ENCODE assay signal across 7 mouse cellular contexts in the genomic region with DNA sequence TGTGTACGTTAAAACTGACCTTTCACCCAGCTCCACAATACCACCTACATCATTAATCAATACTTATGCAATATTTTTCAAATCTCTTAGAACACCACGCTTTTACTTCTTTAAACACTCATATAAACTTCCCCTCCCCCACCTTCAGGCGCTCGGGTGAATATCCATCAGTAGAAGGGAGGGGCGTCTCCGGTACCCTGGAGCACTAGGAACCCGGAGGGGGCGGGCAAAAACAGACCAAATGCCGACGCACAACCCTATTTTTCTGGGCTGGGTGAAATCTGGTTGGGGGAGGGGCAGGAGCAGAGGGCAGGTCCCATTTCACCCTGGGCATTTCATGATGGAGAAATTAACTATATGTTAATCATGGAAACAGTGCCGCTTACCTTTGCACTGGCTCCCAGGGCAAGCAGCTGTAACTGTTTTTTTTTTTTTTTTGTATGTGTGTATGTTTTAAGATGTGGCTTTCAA. TPM values are rescaled to one million over a fixed set of nuclear protein-coding genes. Genes with fewer than 3 reads are reported as not detected.
A peak's percentile ranks its signal among the peaks of the same experiment; 100 is the strongest.
DNase-seq lines count a peak whose midpoint lies in the region; ATAC-seq lines count a peak whose summit lies in the region.

A gene (minus strand): TSS at position 421 of the 471 bp plus-strand sequence.

- no peaks in the 10 kb centered on the region for H3K36me3 ChIP-seq in lung, embryonic 15.5 days
- no peaks in the 10 kb centered on the region for H3K36me3 ChIP-seq in embryonic facial prominence, embryonic 11.5 days (replicated peaks; ENCODE audit: control insufficient read depth, insufficient read depth, low read depth, low read length)
- H3K36me3 ChIP-seq in hindbrain, embryonic 14.5 days (replicated peaks; ENCODE audit: control insufficient read depth, insufficient read depth), result no peaks in the 10 kb centered on the region
- no peaks in the 10 kb centered on the region for H3K36me3 ChIP-seq in midbrain, embryonic 14.5 days (ENCODE audit: control insufficient read depth, insufficient read depth, low read length)

- WGBS in lung, embryonic 15.5 days, result 0% methylated on average over 11 of the region's 11 CpGs
- WGBS in embryonic facial prominence, embryonic 11.5 days, result 0% methylated on average over 11 of the region's 11 CpGs
- WGBS in hindbrain, embryonic 14.5 days, result under 1% methylated on average over 11 of the region's 11 CpGs
- WGBS in midbrain, embryonic 14.5 days, result under 1% methylated on average over 11 of the region's 11 CpGs

- peaks cover 36% of the 10 kb centered on the region for H3K27me3 ChIP-seq in lung, embryonic 15.5 days
- H3K27me3 ChIP-seq in embryonic facial prominence, embryonic 11.5 days (ENCODE audit: control insufficient read depth, insufficient read depth, low read length), result peaks cover 6% of the 10 kb centered on the region
- no peaks in the 10 kb centered on the region for H3K27me3 ChIP-seq in hindbrain, embryonic 14.5 days (ENCODE audit: control insufficient read depth, insufficient read depth, low read length)
- H3K27me3 ChIP-seq in midbrain, embryonic 14.5 days (ENCODE audit: control insufficient read depth, insufficient read depth, low read length), result no peaks in the 10 kb centered on the region

- peak within 1 kb of the TSS; percentile 93 for H3K4me2 ChIP-seq in lung, embryonic 15.5 days
- peak within 1 kb of the TSS; percentile 97 for H3K4me2 ChIP-seq in embryonic facial prominence, embryonic 11.5 days (ENCODE audit: low read depth, low read length)
- H3K4me2 ChIP-seq in hindbrain, embryonic 14.5 days (replicated peaks), result peak within 1 kb of the TSS; percentile 100
- H3K4me2 ChIP-seq in midbrain, embryonic 14.5 days (ENCODE audit: low read length), result peak within 1 kb of the TSS; percentile 99

- DNase-seq in lung, postnatal 14 days, result no peak
- DNase-seq in embryonic facial prominence, embryonic 11.5 days (ENCODE audit: low spot score), result peak; percentile 73
- no peak for DNase-seq in hindbrain, embryonic 14.5 days (ENCODE audit: low spot score)
- no peak for DNase-seq in midbrain, embryonic 14.5 days
- no peak for DNase-seq in adipocyte (ENCODE audit: low spot score)
- no peak for DNase-seq in adrenal gland, postnatal 25 days

- H3K27ac ChIP-seq in lung, embryonic 15.5 days, result peak within 1 kb of the TSS; percentile 94; the same call in 1 of the 2 replicates
- peak within 1 kb of the TSS; percentile 96 for H3K27ac ChIP-seq in embryonic facial prominence, embryonic 11.5 days (replicated peaks; ENCODE audit: low read depth, low read length)
- H3K27ac ChIP-seq in hindbrain, embryonic 14.5 days, result peak within 1 kb of the TSS; percentile 99
- H3K27ac ChIP-seq in midbrain, embryonic 14.5 days (replicated peaks; ENCODE audit: low read depth, low read length), result peak within 1 kb of the TSS; percentile 96

- no peak for ATAC-seq in lung, embryonic 15.5 days (ENCODE audit: borderline replicate concordance, extremely low read depth, low FRiP score, low TSS enrichment)
- ATAC-seq in embryonic facial prominence, embryonic 11.5 days (replicated peaks; ENCODE audit: insufficient number of reproducible peaks, low FRiP score, low TSS enrichment, low read depth), result no peak
- no peak for ATAC-seq in hindbrain, embryonic 14.5 days (ENCODE audit: low FRiP score)
- no peak for ATAC-seq in midbrain, embryonic 14.5 days (ENCODE audit: low FRiP score, low TSS enrichment)

- H3K9me3 ChIP-seq in lung, embryonic 15.5 days, result no peaks in the 10 kb centered on the region
- no peaks in the 10 kb centered on the region for H3K9me3 ChIP-seq in embryonic facial prominence, embryonic 11.5 days (replicated peaks; ENCODE audit: control insufficient read depth, low read length)
- no peaks in the 10 kb centered on the region for H3K9me3 ChIP-seq in hindbrain, embryonic 14.5 days (ENCODE audit: control insufficient read depth, low read length)
- no peaks in the 10 kb centered on the region for H3K9me3 ChIP-seq in midbrain, embryonic 14.5 days (ENCODE audit: control insufficient read depth, low read length)

- peak within 1 kb of the TSS; percentile 72 for H3K9ac ChIP-seq in lung, embryonic 15.5 days
- peak within 1 kb of the TSS; percentile 99 for H3K9ac ChIP-seq in embryonic facial prominence, embryonic 11.5 days (replicated peaks; ENCODE audit: low read length)
- H3K9ac ChIP-seq in hindbrain, embryonic 14.5 days, result peak within 1 kb of the TSS; percentile 98
- peak within 1 kb of the TSS; percentile 90 for H3K9ac ChIP-seq in midbrain, embryonic 14.5 days (replicated peaks; ENCODE audit: low read length)

- peaks cover 22% of the 10 kb centered on the region for H3K4me1 ChIP-seq in lung, embryonic 15.5 days
- H3K4me1 ChIP-seq in embryonic facial prominence, embryonic 11.5 days (ENCODE audit: control insufficient read depth, insufficient read depth, low read length), result peaks cover 4% of the 10 kb centered on the region
- peaks cover 14% of the 10 kb centered on the region for H3K4me1 ChIP-seq in hindbrain, embryonic 14.5 days (replicated peaks; ENCODE audit: control insufficient read depth, insufficient read depth, low read length)
- H3K4me1 ChIP-seq in midbrain, embryonic 14.5 days (ENCODE audit: control insufficient read depth, insufficient read depth, low read length), result peaks cover 16% of the 10 kb centered on the region; the same call in 1 of the 2 replicates

- peak within 1 kb of the TSS; percentile 71 for H3K4me3 ChIP-seq in lung, embryonic 15.5 days
- peak within 1 kb of the TSS; percentile 92 for H3K4me3 ChIP-seq in embryonic facial prominence, embryonic 11.5 days (ENCODE audit: low read depth, low read length)
- H3K4me3 ChIP-seq in hindbrain, embryonic 14.5 days (replicated peaks; ENCODE audit: low read length), result peak within 1 kb of the TSS; percentile 87
- H3K4me3 ChIP-seq in midbrain, embryonic 14.5 days (replicated peaks; ENCODE audit: low read depth, low read length), result peak within 1 kb of the TSS; percentile 67

RNA-seq across cellular contexts. Expression of the gene that starts here (rescaled TPM):
- not detected in 2 replicates for polyA plus RNA-seq in lung, embryonic 15.5 days (2015; fragmentation: Nextera tagmentation; extraction: Ambion mirVana)
- polyA plus RNA-seq in embryonic facial prominence, embryonic 11.5 days (2014; fragmentation: Nextera tagmentation; extraction: Ambion mirVana), result not detected in 2 replicates
- not detected in 2 replicates for polyA plus RNA-seq in hindbrain, embryonic 14.5 days (2014; fragmentation: Nextera tagmentation; extraction: Ambion mirVana)
- 0.40 TPM in 1 of 2 replicates, not detected in the other for polyA plus RNA-seq in midbrain, embryonic 14.5 days (2014; fragmentation: Nextera tagmentation; extraction: Ambion mirVana)
- total RNA-seq in adrenal gland, postnatal 25 days (2021), result not detected in 2 replicates

Comparison
In these comparisons a context has a peak if more than half of its experiments do, and no peak if none do; other contexts are left out.
1. Peak in DNase-seq, H3K4me3 ChIP-seq, H3K27ac ChIP-seq, H3K9ac ChIP-seq and H3K4me2 ChIP-seq in embryonic facial prominence, embryonic 11.5 days; RNA of the gene not detected or under 1 TPM.